Mouse (Mus musculus): ENCODE measurements at regions not wholly inside any gene's neighbourhood (a gene's known extent, or its start where the extent isn't known, plus 50 kb on each side); places are given as distances from the start of the nearest gene placed in this dataset.

GRCm38 (mm10) chr12:27499276-27499675, 156.9 kb upstream of the Sox11 start:
- TF ChIP-seq CTCF (IDR thresholded peaks at IDR 0.05; ENCODE audit: low read depth, low read length) (no peak), POLR2A (IDR thresholded peaks at IDR 0.05; ENCODE audit: borderline replicate concordance, low read depth, low read length) (no peak)

Data from bone marrow macrophage, adult 2 months (primary cell).